Mouse (Mus musculus): ENCODE measurements around the gene Kat2b. TPM values are rescaled to one million over a fixed set of nuclear protein-coding genes. Genes with fewer than 3 reads are reported as not detected.
"Not testable (repeated sequence)": the region's sequence is repeated elsewhere in the genome, so short reads cannot be mapped to it uniquely, and the experiment has no call there.

Gene Kat2b
- polyA plus RNA-seq, 1 experiment from 2014 or later: 9.7 TPM

DNA sequence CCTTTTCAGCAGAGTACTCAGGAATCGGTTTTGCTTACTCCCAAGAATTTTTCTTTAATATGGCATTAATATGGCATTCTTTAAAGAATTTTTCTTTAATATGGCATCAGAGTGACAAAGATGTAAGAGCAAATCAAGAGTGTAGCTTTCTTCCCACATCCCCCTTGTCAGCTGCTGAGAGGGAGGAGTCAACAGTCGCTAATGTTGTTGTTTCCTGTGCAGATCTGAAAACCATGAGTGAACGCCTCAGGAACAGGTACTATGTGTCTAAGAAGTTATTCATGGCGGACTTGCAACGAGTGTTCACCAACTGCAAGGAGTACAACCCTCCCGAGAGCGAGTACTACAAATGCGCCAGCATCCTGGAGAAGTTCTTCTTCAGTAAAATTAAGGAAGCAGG, 103.8 kb downstream of the Kat2b start:
- H3K9ac ChIP-seq: no peak overlapping the region
- H3K36me3 ChIP-seq: peaks cover 52% of the 10 kb centered on the region
- no peaks in the 10 kb centered on the region for H3K27me3 ChIP-seq
- H3K4me3 ChIP-seq: no peak overlapping the region
- H3K27ac ChIP-seq: no peak overlapping the region
- no peaks in the 10 kb centered on the region for H3K4me1 ChIP-seq (replicated peaks)
- ATAC-seq (replicated peaks; ENCODE audit: insufficient number of reproducible peaks, insufficient read depth, low FRiP score, low read depth): no peak
- no peak overlapping the region for H3K4me2 ChIP-seq
- H3K9me3 ChIP-seq (replicated peaks): no peaks in the 10 kb centered on the region
- WGBS: 88% methylated on average over 8 of the region's 8 CpGs

DNA sequence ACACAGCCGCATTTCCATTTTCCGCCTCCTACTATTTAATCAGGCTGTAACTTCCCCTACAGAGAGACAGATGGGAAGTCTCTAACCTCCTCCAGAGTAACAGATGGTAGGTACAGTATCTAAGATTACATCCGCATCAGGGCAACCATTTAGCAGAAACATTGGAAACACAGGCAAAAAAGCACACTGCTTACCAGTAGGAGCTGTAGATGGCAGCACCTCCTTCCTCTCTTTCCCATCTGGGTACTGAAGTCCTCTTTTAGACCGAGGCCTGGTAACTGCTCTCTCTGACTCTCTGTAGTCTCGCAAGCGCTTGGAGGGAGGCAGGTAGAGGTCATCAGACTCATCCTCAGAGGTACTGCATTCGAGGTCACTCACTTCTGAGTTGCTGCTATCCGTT, 112.1 kb downstream of the Kat2b start:
- Histone ChIP-seq H3K4me2 (no peak overlapping the region), H3K27ac (no peak overlapping the region), H3K4me1 (replicated peaks) (no peaks in the 10 kb centered on the region), H3K27me3 (no peaks in the 10 kb centered on the region), H3K36me3 (peaks cover 44% of the 10 kb centered on the region), H3K9ac (no peak overlapping the region), H3K4me3 (no peak overlapping the region), H3K9me3 (replicated peaks) (no peaks in the 10 kb centered on the region)
- ATAC-seq (replicated peaks; ENCODE audit: insufficient number of reproducible peaks, insufficient read depth, low FRiP score, low read depth): no peak
- 71% methylated on average over 8 of the region's 8 CpGs for WGBS

DNA sequence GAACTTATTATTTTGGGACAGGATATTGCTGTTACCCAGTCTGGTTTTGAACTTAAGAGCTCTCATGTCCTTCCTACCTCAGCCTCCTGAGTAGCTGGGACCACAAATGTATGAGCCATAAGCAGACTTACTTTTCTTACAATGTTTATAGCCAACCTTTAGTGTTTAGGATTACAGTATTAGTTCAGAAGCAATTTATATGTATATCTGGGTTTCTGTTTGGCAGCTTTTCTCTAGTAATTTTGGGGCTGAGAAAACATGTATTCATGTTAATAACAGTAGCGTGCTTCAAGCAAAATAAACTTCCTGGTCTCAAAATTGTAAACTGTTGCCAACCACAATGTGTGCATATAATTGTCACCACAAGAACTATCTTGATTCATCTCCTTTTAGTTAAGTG, 121.7 kb downstream of the Kat2b start:
- H3K4me1 ChIP-seq (replicated peaks): peaks cover 9% of the 10 kb centered on the region
- H3K9ac ChIP-seq: peak overlapping the region; percentile 80
- no peak for ATAC-seq (replicated peaks; ENCODE audit: insufficient number of reproducible peaks, insufficient read depth, low FRiP score, low read depth)
- no peak overlapping the region for H3K27ac ChIP-seq
- 8% methylated on average over 1 of the region's 1 CpGs for WGBS
- peaks cover 12% of the 10 kb centered on the region; the same call in 1 of the 2 replicates for H3K36me3 ChIP-seq
- peak overlapping the region; percentile 80 for H3K4me2 ChIP-seq
- H3K27me3 ChIP-seq: no peaks in the 10 kb centered on the region
- peak overlapping the region; percentile 71 for H3K4me3 ChIP-seq
- no peaks in the 10 kb centered on the region for H3K9me3 ChIP-seq (replicated peaks)

DNA sequence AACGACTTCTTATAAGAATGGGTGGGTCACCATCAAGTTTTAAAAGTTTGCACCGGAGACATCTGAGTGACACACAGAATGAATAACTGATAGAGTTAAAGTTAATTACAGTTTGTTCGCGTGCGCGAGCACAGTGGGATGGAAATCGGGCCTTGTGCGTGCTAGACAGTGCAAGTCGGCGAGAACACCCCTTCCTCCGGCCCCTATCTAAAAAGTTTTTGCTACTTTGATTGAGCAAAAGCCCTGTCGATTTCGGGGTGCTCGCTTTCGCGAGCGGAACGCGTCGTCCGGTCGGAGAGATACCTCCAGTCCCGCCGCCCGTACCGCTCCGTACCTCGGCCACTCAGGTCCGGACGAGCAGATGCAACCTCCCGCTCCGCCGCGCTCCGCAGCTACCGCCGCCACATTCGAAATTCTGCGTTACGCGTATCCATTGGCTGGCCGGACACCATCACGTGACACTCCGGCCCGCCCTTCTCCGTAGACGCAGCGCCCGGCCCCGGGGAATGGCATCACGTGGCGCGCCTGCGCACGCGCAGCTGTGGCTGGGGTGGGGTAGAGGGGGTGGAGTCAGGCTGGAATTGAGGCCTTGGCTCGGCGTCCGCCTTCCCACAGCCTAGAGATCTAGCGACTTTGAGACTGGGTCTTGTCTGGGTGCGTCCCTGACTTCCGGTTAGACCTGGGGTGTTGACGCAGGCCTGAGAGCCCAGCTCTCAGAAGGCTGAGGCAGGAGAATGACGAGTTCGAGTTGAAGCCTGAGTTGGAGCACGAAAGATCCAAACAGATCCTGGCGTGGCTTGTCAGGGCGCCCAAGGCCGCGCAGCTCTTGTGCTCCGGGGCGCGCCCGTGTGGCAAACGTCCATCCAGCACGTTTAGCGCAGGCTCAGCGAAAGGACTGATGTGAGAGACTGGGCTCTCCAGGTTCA, 122.5 kb downstream of the Kat2b start, which contains the start of gene Sgo1:
Gene Sgo1, minus strand, starts transcription at position 457 of the 926 bp plus-strand sequence.
- peak; percentile 99 for ATAC-seq (replicated peaks; ENCODE audit: insufficient number of reproducible peaks, insufficient read depth, low FRiP score, low read depth)
- under 1% methylated on average over 78 of the region's 78 CpGs for WGBS

DNA sequence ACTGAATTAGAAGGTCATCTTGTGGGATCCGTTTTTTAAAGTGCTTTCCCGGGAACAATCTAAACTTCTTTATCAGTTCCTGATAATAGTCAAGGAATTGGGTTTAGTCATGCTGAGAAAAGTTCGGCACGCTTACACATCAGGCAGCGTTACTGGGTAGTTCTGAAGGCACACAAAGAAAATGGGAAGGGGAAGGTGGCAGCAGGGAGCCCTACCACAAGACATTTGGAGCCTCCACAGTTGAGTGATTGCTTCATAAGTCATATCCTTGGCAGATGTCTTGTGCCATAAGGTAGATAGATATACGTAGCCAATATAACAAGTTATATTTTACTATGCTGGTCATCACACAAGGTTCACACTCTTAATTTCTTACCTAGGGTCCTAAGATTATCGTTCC, 123.3 kb downstream of the Kat2b start:
- H3K27me3 ChIP-seq: no peaks in the 10 kb centered on the region
- H3K27ac ChIP-seq: peak overlapping the region; percentile 99
- H3K4me3 ChIP-seq: peak overlapping the region; percentile 71
- no peak for ATAC-seq (replicated peaks; ENCODE audit: insufficient number of reproducible peaks, insufficient read depth, low FRiP score, low read depth)
- H3K36me3 ChIP-seq: peaks cover 12% of the 10 kb centered on the region; the same call in 1 of the 2 replicates
- peak overlapping the region; percentile 80 for H3K9ac ChIP-seq
- no peaks in the 10 kb centered on the region for H3K9me3 ChIP-seq (replicated peaks)
- H3K4me1 ChIP-seq (replicated peaks): peaks cover 9% of the 10 kb centered on the region
- peak overlapping the region; percentile 80 for H3K4me2 ChIP-seq
- 16% methylated on average over 7 of the region's 7 CpGs for WGBS

More for the DNA sequence above, 122.5 kb downstream of the Kat2b start, which contains the start of gene Sgo1:
- Histone ChIP-seq H3K27ac (peak within 1 kb of the TSS; percentile 99), H3K9me3 (replicated peaks) (no peaks in the 10 kb centered on the region), H3K4me1 (replicated peaks) (peaks cover 9% of the 10 kb centered on the region), H3K27me3 (no peaks in the 10 kb centered on the region), H3K4me2 (peak within 1 kb of the TSS; percentile 80), H3K4me3 (peak within 1 kb of the TSS; percentile 71), H3K9ac (peak within 1 kb of the TSS; percentile 80), H3K36me3 (peaks cover 12% of the 10 kb centered on the region; the same call in 1 of the 2 replicates)

DNA sequence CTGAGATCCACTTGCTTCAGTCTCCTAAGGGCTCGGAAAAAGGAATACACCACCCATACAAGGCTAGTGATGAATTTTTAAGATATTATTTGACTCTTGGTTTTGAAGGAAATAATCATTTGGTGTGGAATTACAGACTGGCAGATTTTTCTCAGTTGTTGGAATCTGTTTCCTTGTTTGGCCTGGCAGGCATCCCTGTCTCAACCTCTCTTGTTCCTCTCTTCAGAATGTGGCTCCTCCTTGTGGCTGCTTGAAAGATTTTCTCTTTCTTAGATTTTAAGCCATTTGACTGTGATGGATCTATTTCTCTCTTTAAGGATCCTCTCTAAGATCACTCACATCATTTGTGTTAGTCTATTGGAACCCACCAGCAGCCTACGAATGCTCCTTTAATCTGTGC, 127.4 kb downstream of the Kat2b start:
- Histone ChIP-seq H3K4me1 (replicated peaks) (no peaks in the 10 kb centered on the region; the same call in 1 of the 2 replicates), H3K27ac (no peak overlapping the region), H3K36me3 (no peaks in the 10 kb centered on the region), H3K9me3 (replicated peaks) (no peaks in the 10 kb centered on the region), H3K27me3 (no peaks in the 10 kb centered on the region), H3K9ac (no peak overlapping the region), H3K4me3 (no peak overlapping the region), H3K4me2 (no peak overlapping the region)
- 70% methylated on average over 2 of the region's 2 CpGs for WGBS
- no peak for ATAC-seq (replicated peaks; ENCODE audit: insufficient number of reproducible peaks, insufficient read depth, low FRiP score, low read depth)

DNA sequence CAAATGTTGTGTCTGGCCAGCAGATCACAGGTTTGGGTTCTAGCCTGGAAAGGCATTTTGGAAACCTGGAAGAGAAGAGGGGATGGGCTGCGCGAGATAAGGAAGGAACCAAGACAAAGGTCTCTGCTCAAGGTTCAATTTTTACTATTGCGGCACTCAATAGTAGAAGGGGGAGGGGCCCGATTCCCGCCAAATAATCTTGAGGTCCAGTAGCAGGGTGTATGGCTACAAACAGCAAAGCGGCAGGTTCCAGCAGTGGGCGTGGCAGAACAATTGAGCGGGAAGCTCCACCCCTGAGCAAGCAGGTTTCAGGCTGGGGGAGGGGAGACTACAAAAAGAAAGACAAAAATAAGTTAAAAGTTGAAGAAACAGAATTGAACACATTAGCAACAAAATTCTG, 130.9 kb downstream of the Kat2b start:
- 80% methylated on average over 8 of the region's 8 CpGs for WGBS
- not testable (repeated sequence) for H3K4me1 ChIP-seq (replicated peaks); H3K9me3 ChIP-seq (replicated peaks); H3K36me3 ChIP-seq; H3K27ac ChIP-seq; H3K4me3 ChIP-seq; H3K27me3 ChIP-seq; ATAC-seq (replicated peaks; ENCODE audit: insufficient number of reproducible peaks, insufficient read depth, low FRiP score, low read depth); H3K4me2 ChIP-seq; H3K9ac ChIP-seq

DNA sequence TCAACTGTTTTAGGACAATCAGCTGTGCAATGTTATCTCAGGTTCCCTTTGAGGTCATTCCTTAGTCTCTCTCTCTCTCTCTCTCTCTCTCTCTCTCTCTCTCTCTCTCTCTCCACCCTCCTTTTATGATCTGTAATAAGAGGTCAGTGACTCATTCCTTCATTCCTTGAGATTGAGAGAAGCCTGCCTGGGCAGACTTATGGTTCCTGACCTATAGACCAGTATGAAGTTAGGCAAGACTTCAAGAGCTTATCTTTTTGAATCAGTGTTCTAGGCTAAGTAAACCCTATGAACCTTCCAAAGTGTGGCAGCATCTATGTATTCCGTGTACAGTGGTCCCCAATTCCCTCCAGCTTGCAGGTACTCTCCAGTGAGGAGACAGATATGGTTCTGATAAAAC, 147.8 kb downstream of the Kat2b start:
- Histone ChIP-seq H3K4me3 (no peak overlapping the region), H3K36me3 (no peaks in the 10 kb centered on the region), H3K9ac (no peak overlapping the region), H3K4me2 (no peak overlapping the region), H3K27me3 (no peaks in the 10 kb centered on the region), H3K4me1 (replicated peaks) (no peaks in the 10 kb centered on the region), H3K9me3 (replicated peaks) (no peaks in the 10 kb centered on the region), H3K27ac (no peak overlapping the region)
- WGBS: 41% methylated on average over 1 of the region's 1 CpGs
- ATAC-seq (replicated peaks; ENCODE audit: insufficient number of reproducible peaks, insufficient read depth, low FRiP score, low read depth): no peak

DNA sequence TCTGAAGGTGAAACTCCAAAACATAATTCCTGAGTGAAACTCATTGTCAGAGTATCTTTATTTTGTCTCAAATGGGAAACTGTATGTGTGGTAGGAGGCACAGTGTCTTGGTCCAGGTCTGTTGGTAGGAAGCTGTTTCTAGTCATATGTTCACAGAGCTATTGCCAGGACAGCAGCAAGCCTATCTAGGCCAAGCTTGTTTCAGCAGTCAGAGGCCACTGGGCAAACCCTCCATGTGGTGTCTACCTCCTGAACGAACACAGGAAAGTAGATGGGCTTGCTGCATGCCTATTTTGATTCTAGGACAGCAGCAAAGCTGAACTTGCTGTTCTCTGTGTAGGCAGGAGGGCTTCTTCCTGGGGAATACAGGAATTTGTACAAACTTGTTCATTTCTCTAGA, 148.5 kb downstream of the Kat2b start:
- not testable (repeated sequence) for H3K4me1 ChIP-seq (replicated peaks); H3K36me3 ChIP-seq; H3K4me3 ChIP-seq; H3K4me2 ChIP-seq; H3K27me3 ChIP-seq; H3K9ac ChIP-seq; H3K27ac ChIP-seq; H3K9me3 ChIP-seq (replicated peaks); ATAC-seq (replicated peaks; ENCODE audit: insufficient number of reproducible peaks, insufficient read depth, low FRiP score, low read depth)
- 54% methylated on average over 1 of the region's 1 CpGs for WGBS

DNA sequence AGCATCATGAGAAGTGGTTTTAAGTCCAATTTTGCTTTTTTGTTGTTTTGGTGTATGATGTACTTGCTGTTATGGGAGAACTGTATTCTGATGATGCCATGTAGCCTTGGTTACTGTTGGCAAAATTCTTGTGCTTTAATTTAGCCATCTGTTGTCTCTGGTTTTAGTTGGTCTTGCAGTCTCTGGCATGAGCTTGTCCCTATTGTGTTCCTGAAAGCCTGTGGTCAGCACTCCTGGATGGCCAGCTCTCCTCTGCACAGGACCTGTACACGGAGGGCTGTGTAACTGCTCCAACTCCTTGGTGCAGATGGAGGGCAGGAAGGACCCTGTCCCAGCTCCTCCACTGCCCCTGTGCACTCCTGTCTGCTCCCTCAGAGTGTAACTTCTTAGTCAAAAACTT, 151.8 kb downstream of the Kat2b start:
- H3K4me3 ChIP-seq: no peak overlapping the region
- ATAC-seq (replicated peaks; ENCODE audit: insufficient number of reproducible peaks, insufficient read depth, low FRiP score, low read depth): no peak
- 40% methylated on average over 1 of the region's 1 CpGs for WGBS
- H3K9me3 ChIP-seq (replicated peaks): no peaks in the 10 kb centered on the region
- no peaks in the 10 kb centered on the region for H3K4me1 ChIP-seq (replicated peaks)
- H3K36me3 ChIP-seq: no peaks in the 10 kb centered on the region
- no peak overlapping the region for H3K27ac ChIP-seq
- H3K4me2 ChIP-seq: no peak overlapping the region
- no peak overlapping the region for H3K9ac ChIP-seq
- H3K27me3 ChIP-seq: no peaks in the 10 kb centered on the region

DNA sequence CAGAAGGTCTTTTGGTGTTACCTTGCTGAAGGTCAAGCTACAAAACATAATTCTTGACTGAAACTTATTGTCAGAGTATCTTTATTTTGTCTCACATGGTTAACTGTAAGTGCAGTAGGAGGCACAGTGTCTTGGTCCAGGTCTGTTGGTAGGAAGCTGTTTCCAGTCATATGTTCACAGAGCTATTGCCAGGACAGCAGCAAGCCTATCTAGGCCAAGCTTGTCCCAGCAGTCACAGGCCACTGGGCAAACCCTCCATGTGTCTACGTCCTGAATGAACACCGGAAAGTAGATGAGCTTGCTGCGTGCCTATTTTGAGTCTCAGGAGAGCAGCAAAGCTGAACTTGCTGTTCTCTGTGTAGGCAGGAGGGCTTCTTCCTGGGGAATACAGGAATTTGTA, 152.3 kb downstream of the Kat2b start:
- not testable (repeated sequence) for H3K4me1 ChIP-seq (replicated peaks); ATAC-seq (replicated peaks; ENCODE audit: insufficient number of reproducible peaks, insufficient read depth, low FRiP score, low read depth); H3K27ac ChIP-seq; H3K9me3 ChIP-seq (replicated peaks); H3K4me2 ChIP-seq; H3K4me3 ChIP-seq; H3K9ac ChIP-seq; H3K36me3 ChIP-seq; H3K27me3 ChIP-seq
- WGBS: 89% methylated on average over 3 of the region's 3 CpGs

Measured in heart, embryonic 15.5 days (tissue).